Mouse (Mus musculus) heart, embryonic 13.5 days (tissue): ENCODE measurements at regions not wholly inside any gene's neighbourhood (a gene's known extent, or its start where the extent isn't known, plus 50 kb on each side); places are given as distances from the start of the nearest gene placed in this dataset.

Experiments
- ATAC-seq: fragments of 200-750 bp; cut with Nextera tagmentation; 2 replicates; pipeline ENCODE4 v1.8.0; 2017; ENCODE audit warnings: moderate TSS enrichment; ENCODE audit not compliant: insufficient number of reproducible peaks, low FRiP score, low TSS enrichment; ENCODE audit errors: extremely low read depth
- H3K27ac ChIP-seq: fragments of 300-500 bp; sonication (generic); replicated peaks from 2 replicates; pipeline ENCODE4 v1.5.1; 2015; ENCODE audit warnings: moderate library complexity, mild to moderate bottlenecking, inconsistent platforms
- H3K27me3 ChIP-seq: fragments of 300-500 bp; sonication (generic); replicated peaks from 2 replicates; pipeline ENCODE4 v1.6.1; 2015; ENCODE audit warnings: mild to moderate bottlenecking, inconsistent platforms
- H3K36me3 ChIP-seq: fragments of 300-500 bp; sonication (generic); 2 replicates; pipeline ENCODE4 v1.6.1; 2015; ENCODE audit warnings: mild to moderate bottlenecking, inconsistent platforms
- H3K4me1 ChIP-seq: fragments of 300-500 bp; sonication (generic); 2 replicates; pipeline ENCODE4 v1.6.1; 2015; ENCODE audit warnings: inconsistent platforms
- H3K4me2 ChIP-seq: fragments of 300-500 bp; sonication (generic); 2 replicates; pipeline ENCODE4 v1.6.1; 2015; ENCODE audit warnings: inconsistent platforms, mild to moderate bottlenecking, moderate library complexity
- H3K4me3 ChIP-seq: fragments of 300-500 bp; sonication (generic); 2 replicates; pipeline ENCODE4 v1.5.1; 2015; ENCODE audit warnings: moderate library complexity, mild to moderate bottlenecking, inconsistent platforms
- H3K9ac ChIP-seq: fragments of 300-500 bp; sonication (generic); 2 replicates; pipeline ENCODE4 v1.6.1; 2015; ENCODE audit warnings: inconsistent platforms, mild to moderate bottlenecking, moderate library complexity
- H3K9me3 ChIP-seq: fragments of 300-500 bp; sonication (generic); 2 replicates; pipeline ENCODE4 v1.6.1; 2016; ENCODE audit warnings: inconsistent platforms
- WGBS: fragments of 180-500 bp; shearing (Covaris S2); methylation state at CpG from one replicate; pipeline ENCODE4 v1.1.7; 2015; ENCODE audit warnings: mixed read lengths; 5-methylcytosine and 5-hydroxymethylcytosine counted together

DNA sequence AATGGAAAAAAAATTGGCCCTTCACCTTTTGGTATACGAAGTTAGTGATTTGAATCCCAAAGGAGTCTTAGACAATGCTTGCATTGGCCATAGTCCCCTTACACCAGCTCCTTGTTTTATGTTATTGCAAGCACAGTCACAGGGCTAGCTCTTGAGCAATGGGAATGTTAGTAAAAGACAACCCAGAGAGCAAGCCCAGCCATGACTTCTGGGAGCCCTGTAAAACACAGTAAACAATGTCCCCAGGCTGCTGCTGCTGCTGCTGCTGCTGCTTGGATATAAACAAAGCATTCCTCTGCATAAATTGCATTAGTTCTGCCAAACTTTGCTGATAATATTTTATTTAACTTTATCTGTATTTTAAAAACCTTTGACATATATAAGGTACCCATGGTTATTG lies 334.0 kb downstream of the Med10 start:
- H3K4me2 ChIP-seq = no peak overlapping the region
- H3K4me3 ChIP-seq = no peak overlapping the region
- H3K9me3 ChIP-seq = no peaks in the 10 kb centered on the region
- no peaks in the 10 kb centered on the region; the same call in 1 of the 2 replicates for H3K27me3 ChIP-seq
- H3K9ac ChIP-seq = no peak overlapping the region
- H3K4me1 ChIP-seq = no peaks in the 10 kb centered on the region
- no peak overlapping the region for H3K27ac ChIP-seq
- 96% methylated on average over 1 of the region's 1 CpGs for WGBS
- no peaks in the 10 kb centered on the region for H3K36me3 ChIP-seq
- ATAC-seq = no peak

- Histone ChIP-seq H3K27me3 (no peaks in the 10 kb centered on the region), H3K36me3 (no peaks in the 10 kb centered on the region), H3K4me3 (no peak overlapping the region), H3K4me2 (no peak overlapping the region), H3K27ac (no peak overlapping the region), H3K9ac (no peak overlapping the region), H3K4me1 (peaks cover 21% of the 10 kb centered on the region), H3K9me3 (no peaks in the 10 kb centered on the region)
- whole genome bisulfite sequencing = 38% methylated on average over 4 of the region's 4 CpGs
- no peak for ATAC-seq
Measured at GRCm38 (mm10) chr13:70144461-70144860, 342.3 kb downstream of the Med10 start.

- Histone ChIP-seq H3K4me3 (no peak overlapping the region), H3K36me3 (no peaks in the 10 kb centered on the region), H3K27ac (no peak overlapping the region), H3K4me2 (no peak overlapping the region), H3K9me3 (no peaks in the 10 kb centered on the region), H3K27me3 (no peaks in the 10 kb centered on the region), H3K9ac (no peak overlapping the region), H3K4me1 (peaks cover 21% of the 10 kb centered on the region)
- WGBS = 14% methylated on average over 6 of the region's 6 CpGs
- ATAC-seq = no peak
Measured at GRCm38 (mm10) chr13:70145466-70145865, 343.3 kb downstream of the Med10 start.

DNA sequence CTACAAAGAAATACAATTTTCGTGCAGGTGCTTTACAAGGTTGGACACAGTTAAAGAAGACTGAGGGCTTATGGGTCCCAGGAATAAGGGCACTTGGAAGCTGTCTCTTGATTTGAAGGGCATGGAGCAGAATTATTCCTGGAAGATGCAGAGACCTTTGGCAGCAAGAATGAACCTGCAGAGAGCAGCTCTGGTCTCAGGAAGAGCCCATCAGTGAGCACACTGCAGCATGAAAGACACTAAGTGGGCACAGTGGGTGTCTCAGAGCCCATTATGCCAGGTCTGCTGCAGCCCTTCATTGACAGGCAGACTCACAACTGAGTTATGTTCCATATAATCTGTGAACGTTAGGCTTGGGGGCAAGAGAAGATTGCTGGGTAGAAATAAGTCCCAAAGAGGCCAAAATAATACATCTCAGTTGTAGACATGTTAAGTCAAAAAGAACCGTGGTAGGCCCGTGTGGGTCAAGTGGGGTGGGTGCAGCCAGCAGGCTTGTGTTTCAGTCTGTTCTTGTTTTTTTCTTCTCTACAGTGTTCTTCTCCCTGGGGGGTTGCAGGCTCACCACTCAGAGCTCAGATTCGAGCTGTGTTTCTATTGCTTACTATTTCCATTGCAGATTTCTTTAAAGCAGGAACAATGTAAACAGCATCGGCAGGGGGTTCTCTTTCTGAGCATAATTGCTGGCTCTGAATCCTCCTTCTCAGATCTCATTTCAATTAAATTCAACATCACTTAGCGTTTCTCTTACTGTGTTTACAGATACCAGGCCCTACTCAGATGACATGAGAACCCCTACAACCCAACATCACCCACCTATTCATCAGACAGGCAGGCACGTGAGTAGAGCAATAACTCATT lies 347.1 kb downstream of the Med10 start:
- Histone ChIP-seq H3K36me3 (no peaks in the 10 kb centered on the region), H3K4me1 (peaks cover 23% of the 10 kb centered on the region), H3K9me3 (no peaks in the 10 kb centered on the region), H3K4me3 (no peak overlapping the region), H3K9ac (no peak overlapping the region), H3K4me2 (no peak overlapping the region), H3K27me3 (0 out of 2 replicates have a peak, but pooled peaks cover 5% of the 10 kb centered on the region), H3K27ac (no peak overlapping the region)
- WGBS = 42% methylated on average over 8 of the region's 8 CpGs
- ATAC-seq = no peak

- Histone ChIP-seq H3K27me3 (0 out of 2 replicates have a peak, but pooled peaks cover 5% of the 10 kb centered on the region), H3K9ac (no peak overlapping the region), H3K4me1 (peaks cover 20% of the 10 kb centered on the region), H3K4me2 (no peak overlapping the region), H3K36me3 (no peaks in the 10 kb centered on the region), H3K27ac (no peak overlapping the region), H3K9me3 (no peaks in the 10 kb centered on the region), H3K4me3 (no peak overlapping the region)
- ATAC-seq = no peak
- WGBS = 58% methylated on average over 10 of the region's 10 CpGs
Measured at GRCm38 (mm10) chr13:70149899-70150184, 347.6 kb downstream of the Med10 start.

GRCm38 (mm10) chr13:70153062-70153461 lies 350.9 kb downstream of the Med10 start:
- Histone ChIP-seq H3K4me2 (no peak overlapping the region), H3K9ac (no peak overlapping the region), H3K4me3 (no peak overlapping the region), H3K36me3 (no peaks in the 10 kb centered on the region), H3K27ac (no peak overlapping the region), H3K27me3 (0 out of 2 replicates have a peak, but pooled peaks cover 5% of the 10 kb centered on the region), H3K9me3 (no peaks in the 10 kb centered on the region), H3K4me1 (peaks cover 10% of the 10 kb centered on the region; the same call in 1 of the 2 replicates)
- WGBS = 62% methylated on average over 8 of the region's 8 CpGs
- no peak for ATAC-seq

DNA sequence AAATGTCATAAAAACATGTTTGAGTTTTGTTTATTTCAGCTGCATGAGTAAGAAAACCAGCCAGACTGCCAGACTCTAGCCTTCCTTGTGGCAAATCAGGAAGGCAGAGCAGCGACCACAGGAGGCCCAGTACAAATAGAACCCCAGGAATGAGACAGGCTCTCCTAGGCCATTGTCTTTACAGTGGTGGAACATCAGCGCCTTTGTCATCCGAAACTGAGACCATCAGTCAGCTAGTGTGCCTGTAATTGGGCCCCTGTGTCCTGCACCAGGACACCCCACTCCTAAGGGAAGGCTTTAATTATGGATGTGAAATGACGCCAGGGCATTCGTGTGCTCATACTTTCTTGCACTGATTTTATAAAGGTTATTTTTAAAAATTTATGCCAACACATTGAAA lies 353.4 kb downstream of the Med10 start:
- peaks cover 13% of the 10 kb centered on the region; the same call in 1 of the 2 replicates for H3K4me1 ChIP-seq
- no peak overlapping the region for H3K27ac ChIP-seq
- no peak overlapping the region for H3K4me2 ChIP-seq
- H3K9ac ChIP-seq = no peak overlapping the region
- H3K4me3 ChIP-seq = no peak overlapping the region
- 0 out of 2 replicates have a peak, but pooled peaks cover 5% of the 10 kb centered on the region for H3K27me3 ChIP-seq
- 69% methylated on average over 5 of the region's 5 CpGs for WGBS
- no peak for ATAC-seq
- H3K9me3 ChIP-seq = no peaks in the 10 kb centered on the region
- H3K36me3 ChIP-seq = no peaks in the 10 kb centered on the region

- ATAC-seq = no peak
- 83% methylated on average over 8 of the region's 8 CpGs for WGBS
- Histone ChIP-seq H3K9ac (no peak overlapping the region), H3K27ac (no peak overlapping the region), H3K27me3 (no peaks in the 10 kb centered on the region), H3K4me1 (peaks cover 13% of the 10 kb centered on the region; the same call in 1 of the 2 replicates), H3K4me3 (no peak overlapping the region), H3K4me2 (no peak overlapping the region), H3K36me3 (no peaks in the 10 kb centered on the region), H3K9me3 (no peaks in the 10 kb centered on the region)
Measured at GRCm38 (mm10) chr13:70156975-70157588, 354.9 kb downstream of the Med10 start.

GRCm38 (mm10) chr13:70159065-70159464 lies 356.9 kb downstream of the Med10 start:
- H3K27me3 ChIP-seq = no peaks in the 10 kb centered on the region
- H3K36me3 ChIP-seq = no peaks in the 10 kb centered on the region
- WGBS = 69% methylated on average over 3 of the region's 3 CpGs
- no peak overlapping the region for H3K27ac ChIP-seq
- ATAC-seq = no peak
- H3K9me3 ChIP-seq = no peaks in the 10 kb centered on the region
- H3K9ac ChIP-seq = no peak overlapping the region
- peaks cover 11% of the 10 kb centered on the region; the same call in 1 of the 2 replicates for H3K4me1 ChIP-seq
- no peak overlapping the region for H3K4me2 ChIP-seq
- H3K4me3 ChIP-seq = no peak overlapping the region

- Histone ChIP-seq H3K27ac (no peak overlapping the region), H3K4me2 (no peak overlapping the region), H3K36me3 (no peaks in the 10 kb centered on the region), H3K4me3 (no peak overlapping the region), H3K27me3 (no peaks in the 10 kb centered on the region), H3K9me3 (no peaks in the 10 kb centered on the region), H3K4me1 (peaks cover 5% of the 10 kb centered on the region; the same call in 1 of the 2 replicates), H3K9ac (no peak overlapping the region)
- WGBS = 70% methylated on average over 6 of the region's 6 CpGs
- no peak for ATAC-seq
Measured at GRCm38 (mm10) chr13:70159604-70160003, 357.4 kb downstream of the Med10 start.

DNA sequence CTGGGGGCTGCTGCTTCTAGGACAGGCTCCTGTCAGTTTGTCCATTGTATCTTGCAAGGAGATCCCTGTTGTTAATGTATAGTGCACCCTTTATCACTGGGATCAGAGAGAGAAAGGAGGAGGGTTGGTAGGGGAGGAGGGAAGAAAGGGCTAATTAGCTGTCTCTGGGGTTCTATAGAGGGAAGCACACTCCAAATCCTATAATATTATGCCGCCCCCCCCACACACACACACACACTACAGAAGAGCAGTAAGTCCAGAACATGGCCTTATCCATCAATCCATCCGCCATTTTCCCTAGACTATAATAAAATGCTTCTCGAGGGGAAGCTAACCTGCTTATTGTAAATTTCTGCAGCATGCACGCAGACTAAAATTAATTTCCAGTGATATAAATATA lies 359.9 kb downstream of the Med10 start:
- 79% methylated on average over 4 of the region's 4 CpGs for WGBS
- no peak overlapping the region for H3K4me3 ChIP-seq
- ATAC-seq = no peak

More for the DNA sequence above, 359.9 kb downstream of the Med10 start:
- H3K4me2 ChIP-seq = no peak overlapping the region
- H3K4me1 ChIP-seq = 0 out of 2 replicates have a peak, but pooled peaks cover 3% of the 10 kb centered on the region
- H3K27me3 ChIP-seq = no peaks in the 10 kb centered on the region
- no peak overlapping the region for H3K27ac ChIP-seq
- H3K9ac ChIP-seq = no peak overlapping the region
- no peaks in the 10 kb centered on the region for H3K9me3 ChIP-seq
- H3K36me3 ChIP-seq = no peaks in the 10 kb centered on the region
